Comparison of ENCODE assay signal across 18 mouse cellular contexts in genomic region chr2:106735211-106735610, GRCm38 (mm10). TPM values are rescaled to one million over a fixed set of nuclear protein-coding genes. Genes with fewer than 3 reads are reported as not detected.
A peak's percentile ranks its signal among the peaks of the same experiment; 100 is the strongest.
DNase-seq lines count a peak whose midpoint lies in the region; ATAC-seq and TF ChIP-seq lines count a peak whose summit lies in the region.
"Had no signal": no experiment of that assay in that cellular context is flagged by ENCODE, and none has a peak within 500 bp of the region (broad histone marks: within the 10 kb centered on the region; RNA-seq: fewer than 3 reads in every experiment).

No protein-coding gene starts in this region.

- no peak for TF ChIP-seq EP300 in liver, postnatal 0 days (IDR thresholded peaks at IDR 0.05; ENCODE audit: low read depth)
- 0 out of 4 replicates have a peak, but pooled peaks of 1 of the 2 experiments have one; percentile 13 for TF ChIP-seq EP300 in MEL (IDR thresholded peaks at IDR 0.05; ENCODE audit: low read depth in 1 of 2, low read length in 2 of 2)
- peak; percentile 24; the same call in 1 of the 2 replicates for TF ChIP-seq EP300 in liver, embryonic 14.5 days (IDR thresholded peaks at IDR 0.05; ENCODE audit: low read depth)

- H3K9me3 ChIP-seq in liver, embryonic 12.5 days (replicated peaks), result no peaks in the 10 kb centered on the region
- no peaks in the 10 kb centered on the region for H3K9me3 ChIP-seq in liver, postnatal 0 days (ENCODE audit: low read length)
- no peaks in the 10 kb centered on the region for H3K9me3 ChIP-seq in MEL (replicated peaks; ENCODE audit: insufficient read depth, low read length)
- H3K9me3 ChIP-seq in embryonic facial prominence, embryonic 13.5 days, result no peaks in the 10 kb centered on the region
- no peaks in the 10 kb centered on the region for H3K9me3 ChIP-seq in liver, embryonic 14.5 days (ENCODE audit: control insufficient read depth, low read length)
- H3K9me3 ChIP-seq: heart, embryonic 10.5 days; stomach, embryonic 15.5 days had no signal

- peak; percentile 48; the same call in 1 of the 2 replicates for ATAC-seq in liver, embryonic 12.5 days
- no peak for ATAC-seq in liver, postnatal 0 days
- 0 out of 2 replicates have a peak, but pooled peaks have one; percentile 66 for ATAC-seq in embryonic facial prominence, embryonic 13.5 days (ENCODE audit: insufficient number of reproducible peaks, insufficient read depth, low FRiP score, low TSS enrichment, low read depth)
- ATAC-seq in liver, embryonic 14.5 days (ENCODE audit: insufficient read depth), result peak; percentile 36
- ATAC-seq: lung, postnatal 0 days had no signal

- no peaks in the 10 kb centered on the region for H3K79me2 ChIP-seq in MEL (ENCODE audit: control insufficient read depth, insufficient read depth, low read length, poor library complexity)

- H3K27ac ChIP-seq in liver, embryonic 12.5 days, result no peak overlapping the region
- no peak overlapping the region for H3K27ac ChIP-seq in liver, postnatal 0 days (ENCODE audit: low read depth)
- H3K27ac ChIP-seq in MEL (ENCODE audit: control insufficient read depth, low read depth, low read length), result peak overlapping the region; percentile 76
- H3K27ac ChIP-seq in embryonic facial prominence, embryonic 13.5 days, result no peak overlapping the region
- no peak overlapping the region for H3K27ac ChIP-seq in liver, embryonic 14.5 days
- H3K27ac ChIP-seq: heart, embryonic 10.5 days; limb, embryonic 13.5 days; stomach, embryonic 15.5 days had no signal

- H3K36me3 ChIP-seq in liver, embryonic 12.5 days, result no peaks in the 10 kb centered on the region
- H3K36me3 ChIP-seq in liver, postnatal 0 days (replicated peaks; ENCODE audit: insufficient read depth, low read length), result no peaks in the 10 kb centered on the region
- peaks cover 0 to 14% of the 10 kb centered on the region in 2 experiments; a peak in 2 of 4 replicates for H3K36me3 ChIP-seq in MEL (ENCODE audit: control insufficient read depth in 1 of 2, insufficient read depth in 2 of 2, low read length in 2 of 2)
- no peaks in the 10 kb centered on the region for H3K36me3 ChIP-seq in embryonic facial prominence, embryonic 13.5 days
- H3K36me3 ChIP-seq in liver, embryonic 14.5 days (replicated peaks; ENCODE audit: control insufficient read depth, insufficient read depth, low read depth), result no peaks in the 10 kb centered on the region
- H3K36me3 ChIP-seq: stomach, embryonic 15.5 days had no signal

- no peaks in the 10 kb centered on the region for H3K27me3 ChIP-seq in liver, embryonic 12.5 days (replicated peaks)
- no peaks in the 10 kb centered on the region for H3K27me3 ChIP-seq in liver, postnatal 0 days (ENCODE audit: insufficient read depth, low read length)
- H3K27me3 ChIP-seq in MEL (ENCODE audit: control insufficient read depth in 1 of 2, insufficient read depth in 2 of 2, low read length in 2 of 2), result no peaks in the 10 kb centered on the region
- H3K27me3 ChIP-seq in embryonic facial prominence, embryonic 13.5 days, result no peaks in the 10 kb centered on the region
- no peaks in the 10 kb centered on the region for H3K27me3 ChIP-seq in liver, embryonic 14.5 days (ENCODE audit: control insufficient read depth, insufficient read depth, low read length)
- H3K27me3 ChIP-seq: limb, embryonic 13.5 days; stomach, embryonic 15.5 days had no signal

- TF ChIP-seq CTCF in liver, postnatal 0 days (IDR thresholded peaks at IDR 0.05; ENCODE audit: low read depth), result no peak
- TF ChIP-seq CTCF in MEL (IDR thresholded peaks at IDR 0.05 in 2 of 3, conservative IDR thresholded peaks at IDR 0.05 in 1 of 3; ENCODE audit: control insufficient read depth in 1 of 3, insufficient read depth in 1 of 3, low read depth in 2 of 3, low read length in 3 of 3, poor library complexity in 1 of 3, severe bottlenecking in 1 of 3), result no peak
- TF ChIP-seq CTCF in liver, embryonic 14.5 days (IDR thresholded peaks at IDR 0.05; ENCODE audit: low read depth), result no peak

- no peak overlapping the region for H3K9ac ChIP-seq in liver, embryonic 12.5 days
- H3K9ac ChIP-seq in liver, postnatal 0 days (replicated peaks), result no peak overlapping the region
- H3K9ac ChIP-seq in MEL (ENCODE audit: control insufficient read depth, low read depth, low read length, poor library complexity, severe bottlenecking), result peak overlapping the region; percentile 27
- no peak overlapping the region for H3K9ac ChIP-seq in embryonic facial prominence, embryonic 13.5 days
- no peak overlapping the region for H3K9ac ChIP-seq in liver, embryonic 14.5 days (replicated peaks)
- H3K9ac ChIP-seq: limb, embryonic 13.5 days; stomach, embryonic 15.5 days had no signal

- 37% methylated on average over 5 of the region's 5 CpGs for WGBS in liver, embryonic 12.5 days (ENCODE audit: insufficient replicate concordance)
- 61% methylated on average over 5 of the region's 5 CpGs for WGBS in liver, postnatal 0 days (ENCODE audit: insufficient replicate concordance)
- 81% methylated on average over 5 of the region's 5 CpGs for WGBS in embryonic facial prominence, embryonic 13.5 days
- WGBS in liver, embryonic 14.5 days (ENCODE audit: insufficient replicate concordance), result 30% methylated on average over 5 of the region's 5 CpGs

- peaks cover 42% of the 10 kb centered on the region for H3K4me1 ChIP-seq in liver, embryonic 12.5 days
- H3K4me1 ChIP-seq in liver, postnatal 0 days (ENCODE audit: insufficient read depth), result 0 out of 2 replicates have a peak, but pooled peaks cover 2% of the 10 kb centered on the region
- peaks cover 10 to 20% of the 10 kb centered on the region in 2 experiments for H3K4me1 ChIP-seq in MEL (ENCODE audit: control insufficient read depth in 1 of 2, insufficient read depth in 2 of 2, low read length in 2 of 2)
- H3K4me1 ChIP-seq in embryonic facial prominence, embryonic 13.5 days, result peaks cover 47% of the 10 kb centered on the region
- peaks cover 24 to 37% of the 10 kb centered on the region in 2 experiments for H3K4me1 ChIP-seq in liver, embryonic 14.5 days (replicated peaks; ENCODE audit: control insufficient read depth in 2 of 2, insufficient read depth in 2 of 2, low read length in 1 of 2)
- H3K4me1 ChIP-seq: stomach, embryonic 15.5 days had no signal

- peak overlapping the region; percentile 22; the same call in 1 of the 2 replicates for H3K4me2 ChIP-seq in liver, embryonic 12.5 days
- no peak overlapping the region for H3K4me2 ChIP-seq in liver, postnatal 0 days (ENCODE audit: low read depth, low read length)
- no peak overlapping the region for H3K4me2 ChIP-seq in embryonic facial prominence, embryonic 13.5 days
- no peak overlapping the region for H3K4me2 ChIP-seq in liver, embryonic 14.5 days (ENCODE audit: low read depth)
- H3K4me2 ChIP-seq: limb, embryonic 13.5 days; stomach, embryonic 15.5 days had no signal

- no peak overlapping the region for H3K4me3 ChIP-seq in liver, embryonic 12.5 days
- no peak overlapping the region for H3K4me3 ChIP-seq in liver, postnatal 0 days (ENCODE audit: low read depth, low read length)
- no peak overlapping the region for H3K4me3 ChIP-seq in MEL (ENCODE audit: control insufficient read depth in 1 of 2, insufficient read depth in 1 of 2, low read depth in 2 of 2, low read length in 2 of 2)
- no peak overlapping the region for H3K4me3 ChIP-seq in embryonic facial prominence, embryonic 13.5 days
- H3K4me3 ChIP-seq in liver, embryonic 14.5 days (ENCODE audit: insufficient read depth in 1 of 2, low read depth in 2 of 2, low read length in 2 of 2), result no peak overlapping the region
- H3K4me3 ChIP-seq: heart, embryonic 10.5 days; limb, embryonic 13.5 days; stomach, embryonic 15.5 days had no signal

- DNase-seq in liver, postnatal 0 days, result no peak
- DNase-seq in MEL (ENCODE audit: low read depth, low spot score), result peak; percentile 7
- no peak for DNase-seq in liver, embryonic 14.5 days (ENCODE audit: low read depth in 3 of 3, low spot score in 3 of 3)
- DNase-seq in retina, postnatal 1 day, result no peak
- DNase-seq in kidney, postnatal 14 days, result no peak
- DNase-seq: cerebellum, adult 9-10 months; gastrocnemius, postnatal 14 days; heart, postnatal 14 days; kidney, adult 2 months; kidney, postnatal 4 days; right cerebral cortex, postnatal 14 days had no signal

- TF ChIP-seq RAD21 in MEL (IDR thresholded peaks at IDR 0.05; ENCODE audit: low read depth, low read length), result no peak

- no peak for TF ChIP-seq POLR2A in MEL (IDR thresholded peaks at IDR 0.05; ENCODE audit: control insufficient read depth in 1 of 2, insufficient read depth in 1 of 2, low read depth in 1 of 2, low read length in 2 of 2, poor library complexity in 1 of 2)

TF ChIP-seq in MEL, 35 proteins besides CTCF, POLR2A, EP300 and RAD21:
- TF ChIP-seq USF1 (IDR thresholded peaks at IDR 0.05; ENCODE audit: low read depth, low read length), result no peak
- TF ChIP-seq POLR2AphosphoS2 (IDR thresholded peaks at IDR 0.05; ENCODE audit: low read length), result no peak
- peak; percentile 47 for TF ChIP-seq ZNF384 (IDR thresholded peaks at IDR 0.05; ENCODE audit: low read depth, low read length)
TF ChIP-seq in MEL: peak in this region for 1.

RNA-seq across cellular contexts. Expression of gene Mpped2, which starts 42.1 kb away (rescaled TPM):
- polyA plus RNA-seq in liver, embryonic 12.5 days (2016; fragmentation: Nextera tagmentation; extraction: Ambion mirVana), result 5.3 and 6.7 TPM in 2 replicates
- 0.64 and 1.3 TPM in 2 replicates for polyA plus RNA-seq in liver, postnatal 0 days (2015; fragmentation: Nextera tagmentation; extraction: Ambion mirVana)
- total RNA-seq in MEL (2012; rRNA removed), result 0.04 and 0.23 TPM in 2 replicates
- under 1 TPM in 1 of 2 experiments, not detected in 1; 0.10 TPM for polyA plus RNA-seq in MEL (2012; ENCODE audit: insufficient read depth in 1 of 2, insufficient read length in 2 of 2, low read depth in 1 of 2, low replicate concordance in 2 of 2, missing spikeins in 1 of 2)
- 105 and 115 TPM in 2 replicates for polyA plus RNA-seq in embryonic facial prominence, embryonic 13.5 days (2015; fragmentation: Nextera tagmentation; extraction: Ambion mirVana)
- 0.43 and 0.68 TPM in 2 replicates for polyA plus RNA-seq in liver, embryonic 14.5 days (2012; rRNA removed)
- 0.67 and 0.80 TPM in 2 replicates for polyA plus RNA-seq in liver, embryonic 14.5 days (2014; fragmentation: Nextera tagmentation; extraction: Ambion mirVana)
- total RNA-seq: megakaryocyte, adult 5-6 weeks had no signal

Comparison
In these comparisons a context has a peak if more than half of its experiments do, and no peak if none do; other contexts are left out.
1. RNA of gene Mpped2, which starts 42.1 kb away (polyA plus RNA-seq): 105 to 115 TPM in embryonic facial prominence, embryonic 13.5 days; 5.3 to 6.7 TPM in liver, embryonic 12.5 days, 0.64 to 1.3 TPM in liver, postnatal 0 days, 0.43 to 0.80 TPM in liver, embryonic 14.5 days and 0.10 TPM in MEL; every median in the first group is over 10 times any median in the second.